Mouse (Mus musculus) liver, embryonic 14 days (tissue): ENCODE measurements around the gene Hist1h2bf. TPM values are rescaled to one million over a fixed set of nuclear protein-coding genes. Genes with fewer than 3 reads are reported as not detected.

Experiments used
- polyA plus RNA-seq: library from polyadenylated mRNA; depleted of rRNA; stranded (reverse); fragments of >200 nt; gene quantifications from 2 replicates; pipeline ENCODE4 v1.2.3, GENCODE M21; 2012; rRNA removed

The Hist1h2bf gene
- polyA plus RNA-seq, 1 experiment: 12.6 TPM

Other genes with a start within 250 kb of the Hist1h2bf start
- gene Zfp322a, start 205.0 kb downstream of the Hist1h2bf start, polyA plus RNA-seq: 6.0 and 6.7 TPM in 2 replicates
- gene Abt1, start 150.3 kb downstream of the Hist1h2bf start, polyA plus RNA-seq: 3.8 and 4.4 TPM in 2 replicates
- gene Btn1a1, start 108.3 kb downstream of the Hist1h2bf start, polyA plus RNA-seq: 1.8 and 2.0 TPM in 2 replicates
- gene Btn2a2, start 85.3 kb downstream of the Hist1h2bf start, polyA plus RNA-seq: not detected in 2 replicates
- gene Hist1h4h, start 43.1 kb downstream of the Hist1h2bf start, polyA plus RNA-seq: 20.0 and 22.7 TPM in 2 replicates
- gene Hist1h2af, start 40.3 kb downstream of the Hist1h2bf start, polyA plus RNA-seq: 254 and 365 TPM in 2 replicates
- 40.7 and 47.0 TPM in 2 replicates for gene Hist1h3g, start 38.8 kb downstream of the Hist1h2bf start, polyA plus RNA-seq
- 6.3 and 6.5 TPM in 2 replicates for gene Hist1h2bh, start 30.8 kb downstream of the Hist1h2bf start, polyA plus RNA-seq
- 4.4 and 4.5 TPM in 2 replicates for gene Hist1h3f, start 30.1 kb downstream of the Hist1h2bf start, polyA plus RNA-seq
- gene Hist1h4f, start 22.5 kb downstream of the Hist1h2bf start, polyA plus RNA-seq: 19.0 and 21.1 TPM in 2 replicates
- gene Hist1h1d, start 20.9 kb downstream of the Hist1h2bf start, polyA plus RNA-seq: 0.66 and 0.96 TPM in 2 replicates
- 24.2 and 24.8 TPM in 2 replicates for gene Hist1h3e, start 11.8 kb downstream of the Hist1h2bf start, polyA plus RNA-seq
- 11.7 and 13.2 TPM in 2 replicates for gene Hist1h2ae, start 3.0 kb downstream of the Hist1h2bf start, polyA plus RNA-seq
- gene Hist1h2bg, start 2.8 kb downstream of the Hist1h2bf start, polyA plus RNA-seq: 35.1 and 41.0 TPM in 2 replicates
- 8.7 and 8.8 TPM in 2 replicates for gene Hist1h2ad, start 185 bp upstream of the Hist1h2bf start, polyA plus RNA-seq
- gene Hist1h3d, start 1.6 kb upstream of the Hist1h2bf start, polyA plus RNA-seq: 19.8 and 22.5 TPM in 2 replicates
- gene Hist1h4d, start 7.4 kb upstream of the Hist1h2bf start, polyA plus RNA-seq: 7.9 and 8.2 TPM in 2 replicates
- 2.9 and 3.1 TPM in 2 replicates for gene Hist1h2be, start 46.9 kb upstream of the Hist1h2bf start, polyA plus RNA-seq
- 7.8 and 10.5 TPM in 2 replicates for gene Hist1h1e, start 48.4 kb upstream of the Hist1h2bf start, polyA plus RNA-seq
- 1.2 and 1.3 TPM in 2 replicates for gene Hist1h2ac, start 109.8 kb upstream of the Hist1h2bf start, polyA plus RNA-seq
- 75.9 and 78.5 TPM in 2 replicates for gene Hist1h2bc, start 110.0 kb upstream of the Hist1h2bf start, polyA plus RNA-seq
- gene Hist1h1t, start 121.6 kb upstream of the Hist1h2bf start, polyA plus RNA-seq: 0.13 TPM in 1 of 2 replicates, not detected in the other
- gene Hist1h4c, start 124.3 kb upstream of the Hist1h2bf start, polyA plus RNA-seq: 5.9 TPM in 2 replicates
- gene Hfe, start 136.7 kb upstream of the Hist1h2bf start, polyA plus RNA-seq: 2.5 and 4.1 TPM in 2 replicates
- gene Hist1h1c, start 164.6 kb upstream of the Hist1h2bf start, polyA plus RNA-seq: 41.5 and 49.3 TPM in 2 replicates
- 38.4 and 43.0 TPM in 2 replicates for gene Hist1h3c, start 171.4 kb upstream of the Hist1h2bf start, polyA plus RNA-seq
- gene Hist1h2bb, start 172.5 kb upstream of the Hist1h2bf start, polyA plus RNA-seq: 15.4 and 18.8 TPM in 2 replicates
- gene Hist1h2ab, start 176.9 kb upstream of the Hist1h2bf start, polyA plus RNA-seq: 38.0 and 42.8 TPM in 2 replicates
- 36.3 and 37.0 TPM in 2 replicates for gene Hist1h3b, start 178.1 kb upstream of the Hist1h2bf start, polyA plus RNA-seq
- 20.1 and 25.1 TPM in 2 replicates for gene Hist1h4b, start 182.8 kb upstream of the Hist1h2bf start, polyA plus RNA-seq
- 10.7 and 12.1 TPM in 2 replicates for gene Hist1h4a, start 187.0 kb upstream of the Hist1h2bf start, polyA plus RNA-seq
- gene Hist1h3a, start 188.2 kb upstream of the Hist1h2bf start, polyA plus RNA-seq: 32.0 and 44.7 TPM in 2 replicates
- 13.8 and 15.6 TPM in 2 replicates for gene Hist1h1a, start 189.5 kb upstream of the Hist1h2bf start, polyA plus RNA-seq
- 0.01 and 0.02 TPM in 2 replicates for gene Trim38, start 195.7 kb upstream of the Hist1h2bf start, polyA plus RNA-seq
- gene Slc17a2, start 232.8 kb upstream of the Hist1h2bf start, polyA plus RNA-seq: 0.92 and 1.1 TPM in 2 replicates